Comparison of ENCODE assay signal across 30 mouse cellular contexts in the genomic region with DNA sequence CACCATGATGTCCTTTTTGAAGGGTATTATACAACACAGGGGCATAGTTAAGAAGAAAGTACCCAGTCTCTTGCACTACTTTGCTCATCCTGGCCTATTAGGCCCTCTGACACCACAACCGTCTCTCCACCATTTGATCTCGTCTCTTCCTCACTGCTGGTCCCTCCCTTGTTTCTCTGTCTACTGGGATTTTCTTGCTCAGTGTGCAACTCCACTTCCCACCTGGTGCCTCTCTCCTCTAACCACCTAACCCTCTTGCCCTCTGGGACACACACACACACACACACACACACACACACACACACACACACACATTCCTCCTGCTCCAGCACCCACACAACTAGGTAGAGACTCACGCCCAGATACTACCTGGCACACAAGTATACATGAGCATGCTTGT. TPM values are rescaled to one million over a fixed set of nuclear protein-coding genes. Genes with fewer than 3 reads are reported as not detected.
"Had no signal": no experiment of that assay in that cellular context is flagged by ENCODE, and none has a peak within 500 bp of the region (broad histone marks: within the 10 kb centered on the region; RNA-seq: fewer than 3 reads in every experiment).

No protein-coding gene starts in this region.

- H3K9ac ChIP-seq: heart, embryonic 13.5 days; heart, embryonic 15.5 days; hindbrain, embryonic 13.5 days; hindbrain, embryonic 15.5 days; kidney, embryonic 15.5 days; limb, embryonic 13.5 days; limb, embryonic 15.5 days had no signal

- H3K9me3 ChIP-seq: heart, embryonic 13.5 days; heart, embryonic 15.5 days; hindbrain, embryonic 13.5 days; hindbrain, embryonic 15.5 days; kidney, embryonic 15.5 days; limb, embryonic 13.5 days; limb, embryonic 15.5 days had no signal

- H3K4me2 ChIP-seq: heart, embryonic 11.5 days; heart, embryonic 13.5 days; heart, embryonic 15.5 days; hindbrain, embryonic 13.5 days; hindbrain, embryonic 15.5 days; kidney, embryonic 15.5 days; limb, embryonic 13.5 days; limb, embryonic 15.5 days had no signal

- DNase-seq: gastrocnemius, postnatal 14 days; gastrocnemius, postnatal 36 days; heart, adult 11 months; heart, adult 2 months; heart, postnatal 14 days; heart, postnatal 36 days; kidney, adult 11 months; kidney, adult 2 months; kidney, adult 9 months; kidney, postnatal 14 days; kidney, postnatal 36 days; layer of hippocampus, adult 9-11 months; layer of hippocampus, postnatal 36 days; left cerebral cortex, postnatal 4 days had no signal

- ATAC-seq: hindbrain, postnatal 0 days; intestine, embryonic 16.5 days had no signal

- H3K27me3 ChIP-seq: heart, embryonic 13.5 days; heart, embryonic 15.5 days; hindbrain, embryonic 13.5 days; hindbrain, embryonic 15.5 days; kidney, embryonic 15.5 days; limb, embryonic 13.5 days; limb, embryonic 15.5 days had no signal

- H3K4me1 ChIP-seq: hindbrain, embryonic 13.5 days; hindbrain, embryonic 15.5 days; limb, embryonic 15.5 days had no signal

- H3K36me3 ChIP-seq: heart, embryonic 13.5 days; heart, embryonic 15.5 days; hindbrain, embryonic 13.5 days; hindbrain, embryonic 15.5 days; kidney, embryonic 15.5 days; limb, embryonic 13.5 days; limb, embryonic 15.5 days had no signal

- H3K4me3 ChIP-seq: heart, adult 2 months; heart, embryonic 13.5 days; heart, embryonic 15.5 days; hindbrain, embryonic 13.5 days; hindbrain, embryonic 15.5 days; kidney, embryonic 15.5 days; limb, embryonic 13.5 days; limb, embryonic 15.5 days had no signal

- H3K27ac ChIP-seq: heart, adult 2 months; heart, embryonic 13.5 days; heart, embryonic 15.5 days; hindbrain, embryonic 13.5 days; hindbrain, embryonic 15.5 days; hindbrain, postnatal 0 days; kidney, embryonic 15.5 days; kidney, postnatal 0 days; limb, embryonic 13.5 days; limb, embryonic 15.5 days had no signal

RNA-seq across cellular contexts. Expression of gene Apoc2, which starts 1.2 kb away (rescaled TPM):
- polyA plus RNA-seq: heart, adult 2 months; hindbrain, embryonic 11.5 days; hindbrain, embryonic 13.5 days had no signal

RNA-seq across cellular contexts. Expression of gene Gm44805, which starts 2.3 kb away (rescaled TPM):
- polyA plus RNA-seq: gonadal fat pad, adult 2 months; heart, adult 2 months; heart, embryonic 11.5 days; heart, embryonic 13.5 days; heart, postnatal 0 days; hindbrain, embryonic 11.5 days; hindbrain, embryonic 13.5 days; hindbrain, embryonic 15.5 days; hindbrain, postnatal 0 days; intestine, embryonic 14.5 days; intestine, embryonic 16.5 days; kidney, adult 2 months; limb, embryonic 11.5 days; limb, embryonic 13.5 days; limb, embryonic 15.5 days had no signal

RNA-seq across cellular contexts. Expression of gene Apoc4, which starts 2.4 kb away (rescaled TPM):
- polyA plus RNA-seq: heart, adult 2 months; hindbrain, embryonic 11.5 days; hindbrain, embryonic 13.5 days; hindbrain, embryonic 15.5 days; hindbrain, postnatal 0 days; intestine, embryonic 14.5 days; kidney, adult 2 months; limb, embryonic 11.5 days; limb, embryonic 13.5 days had no signal
